Mouse (Mus musculus): Measurements from ENCODE around the gene Olfr460.
"Not testable (repeated sequence)": the region's sequence is repeated elsewhere in the genome, so short reads cannot be mapped to it uniquely, and the experiment has no call there.

Olfr460 gene

GRCm38 (mm10) chr6:40569187-40569586 is at the start of gene Olfr460:
Olfr460 (plus strand) TSS chr6:40569487.
- DNase-seq: no peak

- DNase-seq: no peak
These were observed 24.6 kb upstream of the Olfr460 start for GRCm38 (mm10) chr6:40544690-40545089.

GRCm38 (mm10) chr6:40554950-40555349 is 14.3 kb upstream of the Olfr460 start, which contains the start of gene Olfr461:
Olfr461 (minus strand) TSS chr6:40555050.
- DNase-seq: no peak

GRCm38 (mm10) chr6:40573618-40574017 is 4.3 kb downstream of the Olfr460 start:
- DNase-seq: no peak

DNA sequence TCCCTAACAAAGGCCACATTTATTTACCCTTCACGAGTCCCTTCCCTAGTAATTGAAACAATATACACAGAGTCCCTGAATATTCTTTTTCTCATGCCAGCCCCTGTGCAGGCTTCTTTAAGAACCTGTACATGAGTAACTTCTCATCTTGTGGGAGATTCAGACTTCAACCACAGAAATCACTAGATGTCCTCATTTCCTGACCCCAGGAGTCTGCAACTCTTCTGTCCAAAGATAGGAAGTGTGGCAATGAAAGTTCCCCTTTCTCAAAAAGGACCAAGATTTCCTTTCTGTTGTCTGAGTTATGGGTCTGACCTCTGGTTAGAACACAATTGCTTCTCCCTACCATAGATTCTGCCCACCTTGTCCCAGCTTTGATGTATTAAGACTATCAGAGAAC is 7.0 kb downstream of the Olfr460 start:
- no peak for DNase-seq

DNA sequence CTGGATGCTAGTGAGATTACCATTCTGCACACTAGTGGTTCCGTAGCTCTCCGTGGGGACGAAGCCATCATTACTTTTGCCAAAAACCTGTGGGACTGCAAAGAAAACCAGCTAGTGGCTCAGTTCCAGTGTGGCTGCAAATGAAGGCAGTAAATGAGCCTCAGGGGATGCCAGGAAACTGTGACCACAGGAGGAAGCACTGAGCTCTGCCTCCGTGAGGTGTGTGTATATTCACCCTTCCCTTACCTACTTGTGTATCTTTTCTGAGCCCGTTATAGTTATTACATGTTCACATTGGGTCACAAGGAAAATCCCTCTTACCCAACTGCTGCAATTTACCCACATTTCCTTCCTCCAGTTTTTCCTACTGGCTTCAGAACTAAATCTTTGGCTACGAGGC is 15.0 kb downstream of the Olfr460 start:
- DNase-seq: no peak

- DNase-seq: no peak
These were observed 16.4 kb downstream of the Olfr460 start, which contains the start of gene Clec5a for GRCm38 (mm10) chr6:40585645-40586044. Clec5a (minus strand) TSS chr6:40585821.

DNA sequence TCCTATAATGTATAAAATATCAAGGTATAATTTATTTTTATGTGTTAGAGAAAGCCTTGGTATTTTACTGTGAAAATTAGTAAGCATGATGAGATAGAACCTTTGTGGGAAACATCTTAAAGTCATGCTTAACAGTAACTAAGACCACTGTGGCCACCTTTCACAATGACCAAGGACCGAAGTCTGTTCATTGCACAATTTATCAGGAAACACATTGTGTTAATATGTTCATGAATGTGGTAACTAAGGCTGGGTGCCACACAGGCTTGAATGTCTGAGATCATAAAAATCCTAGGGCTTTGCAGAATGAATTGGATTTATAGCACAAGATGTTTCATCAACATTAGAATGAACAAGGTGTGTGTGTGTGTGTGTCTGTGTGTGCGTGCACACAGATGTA is 19.1 kb downstream of the Olfr460 start:
- no peak for DNase-seq

- DNase-seq: no peak
These were observed 25.7 kb downstream of the Olfr460 start for GRCm38 (mm10) chr6:40594804-40595550.

DNA sequence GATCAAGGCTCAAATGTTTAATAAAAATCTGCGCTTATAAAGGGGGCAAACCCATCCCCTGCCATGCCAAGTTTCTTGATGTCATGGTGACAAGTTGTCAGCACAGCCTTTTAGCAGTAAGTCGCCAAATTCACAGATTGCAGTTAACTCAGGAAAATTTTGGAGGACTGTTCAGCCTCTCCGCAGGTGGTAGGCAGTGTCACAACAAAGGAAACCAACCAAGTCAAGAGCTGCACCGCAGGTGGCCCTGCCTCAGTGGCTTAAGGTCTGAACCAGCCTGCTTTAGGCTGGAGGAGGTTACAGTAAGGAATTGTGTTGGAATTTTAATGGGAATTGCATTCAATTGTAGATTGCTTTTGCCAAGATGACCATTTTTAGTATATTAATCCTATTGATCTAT is 29.3 kb downstream of the Olfr460 start:
- DNase-seq: not testable (repeated sequence)

DNA sequence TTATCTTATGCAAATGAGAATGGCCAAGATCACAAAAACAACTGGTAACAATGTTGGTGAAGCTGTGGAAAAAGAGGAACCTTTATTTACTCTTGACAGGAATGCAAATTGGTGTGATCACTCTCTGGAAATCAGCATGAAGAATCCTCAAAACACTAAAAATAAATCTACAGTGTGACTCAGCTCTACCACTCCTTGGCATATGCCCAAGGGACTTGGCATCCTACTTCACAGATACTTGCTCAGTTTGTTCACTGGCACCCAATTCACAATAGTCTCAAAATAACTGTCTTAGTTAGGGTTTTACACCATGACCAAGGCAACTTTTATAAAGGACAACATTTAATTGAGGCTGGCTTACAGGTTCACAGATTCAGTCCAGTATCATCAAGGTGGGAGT is 38.1 kb downstream of the Olfr460 start:
- DNase-seq: no peak

GRCm38 (mm10) chr6:40610244-40610643 is 41.0 kb downstream of the Olfr460 start:
- no peak for DNase-seq

DNA sequence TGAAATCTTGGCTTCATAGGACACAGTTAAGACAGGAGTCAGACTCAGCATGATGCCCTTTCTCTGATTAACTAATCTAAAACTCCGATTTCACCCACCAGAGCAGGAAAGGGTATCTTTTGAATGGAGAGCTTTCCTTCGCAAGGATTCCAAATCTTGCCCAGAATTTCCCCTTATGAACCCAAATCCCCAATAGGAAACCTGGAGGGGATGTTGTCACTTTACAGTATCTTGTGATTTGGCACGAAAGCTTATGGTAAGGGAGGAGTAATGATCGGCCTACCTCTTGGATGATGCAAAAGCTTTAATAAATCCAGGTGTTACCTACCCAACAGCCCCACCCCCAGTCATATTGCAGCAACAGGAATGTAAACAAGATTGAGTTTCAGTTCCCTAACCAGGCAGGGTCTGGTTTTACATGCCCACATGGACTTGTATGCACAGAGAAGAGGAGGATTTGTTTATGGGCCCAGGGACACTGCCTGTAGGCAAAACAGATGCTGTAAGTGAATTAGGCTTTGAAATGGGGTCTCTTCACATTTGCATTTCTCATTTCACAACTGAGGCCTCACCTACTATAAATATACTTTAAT is 44.1 kb downstream of the Olfr460 start, which contains the start of gene Tas2r138:
Tas2r138 (minus strand) TSS at position 51 of the 593 bp plus-strand sequence.
- no peak for DNase-seq

- no peak for DNase-seq
These were observed 48.7 kb downstream of the Olfr460 start for GRCm38 (mm10) chr6:40617965-40618364.

Data from kidney, adult 11 months (tissue).